Mouse (Mus musculus) intestine, postnatal 0 days (tissue): Measurements from ENCODE around the gene Brf1. TPM values are rescaled to one million over a fixed set of nuclear protein-coding genes. Genes with fewer than 3 reads are reported as not detected.

ENCODE experiments used
- ATAC-seq: fragments of 200-750 bp; cut with Nextera tagmentation; 2 replicates; pipeline ENCODE4 v1.8.0; 2017; ENCODE audit warnings: mild to moderate bottlenecking, moderate TSS enrichment, moderate library complexity
- H3K27ac ChIP-seq: fragments of 300-500 bp; sonication (generic); 2 replicates; pipeline ENCODE4 v1.5.1; 2014; ENCODE audit warnings: mild to moderate bottlenecking, low read depth, low read length, moderate library complexity
- H3K27me3 ChIP-seq: fragments of 300-500 bp; sonication (generic); replicated peaks from 2 replicates; pipeline ENCODE4 v1.6.1; 2014; ENCODE audit warnings: low read length, mixed read lengths; ENCODE audit not compliant: control insufficient read depth, insufficient read depth
- H3K36me3 ChIP-seq: fragments of 300-500 bp; sonication (generic); 2 replicates; pipeline ENCODE4 v1.6.1; 2014; ENCODE audit warnings: mild to moderate bottlenecking, moderate library complexity; ENCODE audit not compliant: control insufficient read depth, insufficient read depth
- H3K4me1 ChIP-seq: fragments of 300-500 bp; sonication (generic); replicated peaks from 2 replicates; pipeline ENCODE4 v1.6.1; 2014; ENCODE audit warnings: antibody characterized with exemption, low read length, mixed read lengths; ENCODE audit not compliant: control insufficient read depth, insufficient read depth
- H3K4me2 ChIP-seq: fragments of 300-500 bp; sonication (generic); replicated peaks from 2 replicates; pipeline ENCODE4 v1.6.1; 2014; ENCODE audit warnings: low read depth, mild to moderate bottlenecking, moderate library complexity
- H3K4me3 ChIP-seq: fragments of 300-500 bp; sonication (generic); 2 replicates; pipeline ENCODE4 v1.5.1; 2014; ENCODE audit warnings: low read depth, low read length
- H3K9ac ChIP-seq: fragments of 300-500 bp; sonication (generic); 2 replicates; pipeline ENCODE4 v1.6.1; 2014; ENCODE audit warnings: mild to moderate bottlenecking, low read depth, low read length
- H3K9me3 ChIP-seq: fragments of 300-500 bp; sonication (generic); 2 replicates; pipeline ENCODE4 v1.6.1; 2016; ENCODE audit warnings: mixed run types; ENCODE audit not compliant: control insufficient read depth
- CTCF ChIP-seq: sonication (generic); IDR thresholded peaks from 2 replicates; pipeline ENCODE4 v1.5.1; 2016; ENCODE audit warnings: low read depth, mild to moderate bottlenecking, control low read depth, antibody characterized with exemption, moderate library complexity
- WGBS: fragments of 180-500 bp; shearing (Covaris S2); extraction: QIAGEN DNeasy Blood & Tissue Kit; methylation state at CpG from one replicate; pipeline ENCODE4 v1.1.7; 2014; 5-methylcytosine and 5-hydroxymethylcytosine counted together
- polyA plus RNA-seq: library from polyadenylated mRNA; unstranded; fragments of >200 nt; fragmentation: Nextera tagmentation; extraction: Ambion mirVana; gene quantifications from 2 replicates; pipeline ENCODE4 v1.2.1, GENCODE M21; 2015

The Brf1 gene
- polyA plus RNA-seq, 1 experiment from 2014 or later = 17.9 TPM

DNA sequence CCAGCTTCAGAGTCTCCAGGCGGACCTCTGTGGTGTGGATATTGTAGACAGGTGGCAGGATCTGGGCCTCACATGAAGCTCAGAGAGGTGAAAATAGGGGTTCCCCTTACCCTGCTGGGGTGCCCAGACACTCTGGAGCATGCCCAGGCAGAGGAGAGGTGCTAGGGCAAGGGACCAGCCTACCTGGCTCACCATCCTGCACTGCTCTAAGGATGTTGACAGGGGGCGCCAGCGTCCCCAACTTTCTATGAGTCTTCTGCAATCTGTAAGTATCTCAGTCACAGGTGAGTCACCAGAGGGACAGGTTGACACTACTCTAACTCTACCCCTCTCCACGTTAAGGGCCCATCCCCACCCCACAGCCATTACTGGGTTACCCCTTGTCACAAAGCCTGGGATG, 53.2 kb downstream of the Brf1 start:
- Histone ChIP-seq H3K36me3 (no peaks in the 10 kb centered on the region), H3K9me3 (no peaks in the 10 kb centered on the region), H3K27me3 (no peaks in the 10 kb centered on the region), H3K4me3 (no peak overlapping the region), H3K9ac (no peak overlapping the region), H3K4me1 (no peaks in the 10 kb centered on the region), H3K4me2 (no peak overlapping the region), H3K27ac (no peak overlapping the region; the same call in 1 of the 2 replicates)
- WGBS = 31% methylated on average over 4 of the region's 4 CpGs
- ATAC-seq = no peak
- TF ChIP-seq CTCF = peak; percentile 70

DNA sequence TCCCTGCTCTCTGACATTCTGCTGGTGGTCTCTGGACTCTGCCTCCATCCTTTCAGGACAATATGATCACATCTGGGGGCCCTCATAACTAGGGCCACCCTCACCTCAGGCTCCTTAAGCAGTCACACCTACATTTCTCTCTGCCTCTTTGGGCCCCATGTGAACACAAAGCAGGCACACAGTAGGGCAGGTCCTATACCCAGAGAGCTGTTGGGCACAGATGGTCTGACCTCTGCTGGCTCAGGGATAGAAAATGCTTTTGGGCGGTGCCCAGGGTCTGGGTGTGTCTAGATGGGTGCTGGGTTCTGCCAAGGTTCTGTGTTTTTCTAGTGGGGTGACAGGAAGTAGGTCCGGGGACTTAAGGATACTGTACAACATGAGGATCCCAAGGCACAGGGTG, 56.8 kb downstream of the Brf1 start:
- Histone ChIP-seq H3K27ac (no peak overlapping the region), H3K9ac (no peak overlapping the region), H3K4me1 (peaks cover 8% of the 10 kb centered on the region), H3K4me2 (no peak overlapping the region), H3K9me3 (no peaks in the 10 kb centered on the region), H3K36me3 (no peaks in the 10 kb centered on the region), H3K27me3 (no peaks in the 10 kb centered on the region), H3K4me3 (no peak overlapping the region)
- no peak for TF ChIP-seq CTCF
- no peak for ATAC-seq
- WGBS = 87% methylated on average over 2 of the region's 2 CpGs

- Histone ChIP-seq H3K4me1 (peaks cover 8% of the 10 kb centered on the region), H3K4me2 (peak within 1 kb of the TSS; percentile 73), H3K27ac (peak within 1 kb of the TSS; percentile 90), H3K9me3 (no peaks in the 10 kb centered on the region), H3K27me3 (no peaks in the 10 kb centered on the region), H3K9ac (peak within 1 kb of the TSS; percentile 72), H3K4me3 (peak within 1 kb of the TSS; percentile 72), H3K36me3 (no peaks in the 10 kb centered on the region)
- ATAC-seq = peak; percentile 89
- no peak for TF ChIP-seq CTCF
- WGBS = 2% methylated on average over 57 of the region's 58 CpGs
Observed at GRCm38 (mm10) chr12:112941776-112942713, 58.5 kb downstream of the Brf1 start, which contains the start of gene Nudt14. Nudt14 (minus strand) TSS chr12:112942124.

DNA sequence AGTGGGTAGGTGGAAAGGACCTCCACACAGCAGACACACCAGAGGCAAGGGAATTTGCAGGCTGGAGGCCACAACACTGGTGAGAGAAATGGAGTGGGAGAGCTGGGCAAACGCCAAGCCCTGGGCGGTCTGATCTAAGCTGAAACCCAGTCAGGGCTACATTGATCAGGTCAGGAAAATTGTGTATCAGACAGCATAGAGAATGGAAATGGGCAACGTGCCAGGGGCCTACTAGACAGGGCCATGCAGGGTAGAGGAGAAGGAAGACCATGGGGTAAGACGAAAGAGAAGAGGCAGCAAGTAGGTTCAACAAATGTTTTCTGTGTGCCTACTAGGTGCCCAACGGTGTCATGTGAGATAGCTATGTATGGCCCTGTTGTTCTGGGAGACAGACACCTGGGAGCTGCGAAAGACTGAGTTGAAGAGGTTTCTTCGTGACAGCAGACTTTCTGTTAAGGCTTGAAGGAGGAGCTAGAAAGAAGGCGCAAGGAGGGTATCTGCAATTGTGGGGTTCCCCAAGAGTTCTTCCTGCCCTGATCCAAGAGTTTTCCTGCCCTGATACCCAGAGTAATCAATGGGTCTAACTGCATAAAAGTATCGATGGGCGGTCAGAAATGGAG, 59.2 kb downstream of the Brf1 start:
- H3K36me3 ChIP-seq = no peaks in the 10 kb centered on the region
- H3K4me3 ChIP-seq = peak overlapping the region; percentile 72
- peak overlapping the region; percentile 90; the same call in 1 of the 2 replicates for H3K27ac ChIP-seq
- H3K4me2 ChIP-seq = peak overlapping the region; percentile 73
- no peaks in the 10 kb centered on the region for H3K9me3 ChIP-seq
- H3K27me3 ChIP-seq = no peaks in the 10 kb centered on the region
- H3K4me1 ChIP-seq = peaks cover 8% of the 10 kb centered on the region
- H3K9ac ChIP-seq = peak overlapping the region; percentile 72
- 34% methylated on average over 10 of the region's 10 CpGs for WGBS
- no peak for TF ChIP-seq CTCF
- ATAC-seq = 0 out of 2 replicates have a peak, but pooled peaks have one; percentile 3

- TF ChIP-seq CTCF = no peak
- H3K9ac ChIP-seq = no peak overlapping the region
- 82% methylated on average over 9 of the region's 9 CpGs for WGBS
- peaks cover 8% of the 10 kb centered on the region for H3K4me1 ChIP-seq
- H3K4me3 ChIP-seq = no peak overlapping the region
- no peaks in the 10 kb centered on the region for H3K27me3 ChIP-seq
- H3K4me2 ChIP-seq = peak overlapping the region; percentile 73
- no peaks in the 10 kb centered on the region for H3K36me3 ChIP-seq
- no peaks in the 10 kb centered on the region for H3K9me3 ChIP-seq
- no peak for ATAC-seq
- H3K27ac ChIP-seq = no peak overlapping the region
Observed at GRCm38 (mm10) chr12:112940710-112941109, 59.8 kb downstream of the Brf1 start.

DNA sequence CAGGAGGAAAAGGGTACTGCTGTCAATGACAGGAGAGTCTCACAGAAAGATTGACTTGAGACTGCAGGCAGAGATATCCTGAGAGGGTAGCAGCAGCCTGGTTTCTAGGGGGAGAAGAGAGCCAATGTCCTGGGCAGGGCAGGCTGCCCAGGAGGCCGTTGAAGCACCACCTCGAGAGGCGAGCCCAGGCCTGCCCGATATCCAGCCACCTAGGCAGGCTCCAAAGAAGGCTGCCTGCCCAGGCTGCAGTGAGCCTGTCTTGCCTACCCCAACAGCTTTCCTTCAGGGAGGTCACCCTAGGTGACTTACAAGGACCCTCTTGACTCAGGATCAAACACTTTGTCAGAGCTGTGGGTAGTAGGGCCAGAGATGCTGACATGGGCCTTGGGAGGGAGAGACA, 60.3 kb downstream of the Brf1 start:
- no peaks in the 10 kb centered on the region for H3K9me3 ChIP-seq
- H3K4me1 ChIP-seq = peaks cover 8% of the 10 kb centered on the region
- no peak for TF ChIP-seq CTCF
- ATAC-seq = no peak
- H3K4me3 ChIP-seq = no peak overlapping the region
- 0 out of 2 replicates have a peak, but pooled peaks cover 4% of the 10 kb centered on the region for H3K36me3 ChIP-seq
- no peaks in the 10 kb centered on the region for H3K27me3 ChIP-seq
- no peak overlapping the region for H3K9ac ChIP-seq
- H3K27ac ChIP-seq = no peak overlapping the region
- H3K4me2 ChIP-seq = no peak overlapping the region
- WGBS = 85% methylated on average over 4 of the region's 4 CpGs
